Mouse (Mus musculus): Measurements from ENCODE around the gene Scrt2. TPM values are rescaled to one million over a fixed set of nuclear protein-coding genes. Genes with fewer than 3 reads are reported as not detected.

The Scrt2 gene
- total and polyA plus RNA-seq, 2 experiments from 2014 or later, result 4.4 to 18.4 TPM

- TF ChIP-seq CTCF (IDR thresholded peaks at IDR 0.05; ENCODE audit: low read depth), result no peak
- Histone ChIP-seq H3K27ac (no peak overlapping the region), H3K4me2 (ENCODE audit: low read depth, low read length) (no peak overlapping the region), H3K4me1 (ENCODE audit: insufficient read depth, low read length) (0 out of 2 replicates have a peak, but pooled peaks cover 5% of the 10 kb centered on the region), H3K9ac (replicated peaks; ENCODE audit: low read length) (no peak overlapping the region), H3K27me3 (ENCODE audit: insufficient read depth, low read length) (no peaks in the 10 kb centered on the region), H3K9me3 (ENCODE audit: low read length) (no peaks in the 10 kb centered on the region), H3K4me3 (ENCODE audit: low read length) (no peak overlapping the region), H3K36me3 (ENCODE audit: insufficient read depth, low read length) (no peaks in the 10 kb centered on the region)
- ATAC-seq, result peak; percentile 69
- DNase-seq (ENCODE audit: low spot score), result no peak
- 34% methylated on average over 11 of the region's 11 CpGs for WGBS
These were observed 12.5 kb upstream of the Scrt2 start for GRCm38 (mm10) chr2:152068660-152069433.

- Histone ChIP-seq H3K36me3 (ENCODE audit: insufficient read depth, low read length) (no peaks in the 10 kb centered on the region), H3K4me1 (ENCODE audit: insufficient read depth, low read length) (0 out of 2 replicates have a peak, but pooled peaks cover 5% of the 10 kb centered on the region), H3K4me3 (ENCODE audit: low read length) (no peak overlapping the region), H3K4me2 (ENCODE audit: low read depth, low read length) (no peak overlapping the region), H3K9ac (replicated peaks; ENCODE audit: low read length) (no peak overlapping the region), H3K27ac (no peak overlapping the region), H3K27me3 (ENCODE audit: insufficient read depth, low read length) (no peaks in the 10 kb centered on the region), H3K9me3 (ENCODE audit: low read length) (no peaks in the 10 kb centered on the region)
- TF ChIP-seq CTCF (IDR thresholded peaks at IDR 0.05; ENCODE audit: low read depth), result no peak
- WGBS, result 50% methylated on average over 9 of the region's 9 CpGs
- no peak for DNase-seq (ENCODE audit: low spot score)
- peak; percentile 28 for ATAC-seq
These were observed 11.9 kb upstream of the Scrt2 start for GRCm38 (mm10) chr2:152069434-152069786.

- TF ChIP-seq CTCF (IDR thresholded peaks at IDR 0.05; ENCODE audit: low read depth), result no peak
- Histone ChIP-seq H3K27ac (no peak overlapping the region), H3K4me2 (ENCODE audit: low read depth, low read length) (no peak overlapping the region), H3K4me1 (ENCODE audit: insufficient read depth, low read length) (0 out of 2 replicates have a peak, but pooled peaks cover 5% of the 10 kb centered on the region), H3K9me3 (ENCODE audit: low read length) (no peaks in the 10 kb centered on the region), H3K9ac (replicated peaks; ENCODE audit: low read length) (no peak overlapping the region), H3K36me3 (ENCODE audit: insufficient read depth, low read length) (no peaks in the 10 kb centered on the region), H3K4me3 (ENCODE audit: low read length) (no peak overlapping the region), H3K27me3 (ENCODE audit: insufficient read depth, low read length) (no peaks in the 10 kb centered on the region)
- ATAC-seq, result 0 out of 2 replicates have a peak, but pooled peaks have one; percentile 9
- WGBS, result 72% methylated on average over 2 of the region's 2 CpGs
- DNase-seq (ENCODE audit: low spot score), result no peak
These were observed 11.4 kb upstream of the Scrt2 start for GRCm38 (mm10) chr2:152069941-152070340.

- Histone ChIP-seq H3K9ac (replicated peaks; ENCODE audit: low read length) (no peak overlapping the region), H3K36me3 (ENCODE audit: insufficient read depth, low read length) (no peaks in the 10 kb centered on the region), H3K9me3 (ENCODE audit: low read length) (no peaks in the 10 kb centered on the region), H3K27me3 (ENCODE audit: insufficient read depth, low read length) (no peaks in the 10 kb centered on the region), H3K27ac (no peak overlapping the region), H3K4me1 (ENCODE audit: insufficient read depth, low read length) (0 out of 2 replicates have a peak, but pooled peaks cover 4% of the 10 kb centered on the region), H3K4me3 (ENCODE audit: low read length) (no peak overlapping the region), H3K4me2 (ENCODE audit: low read depth, low read length) (no peak overlapping the region)
- ATAC-seq (no peak), DNase-seq (ENCODE audit: low spot score) (no peak)
- 75% methylated on average over 2 of the region's 2 CpGs for WGBS
- no peak for TF ChIP-seq CTCF (IDR thresholded peaks at IDR 0.05; ENCODE audit: low read depth)
These were observed 6.8 kb upstream of the Scrt2 start for GRCm38 (mm10) chr2:152074521-152074920.

- H3K4me3 ChIP-seq (ENCODE audit: low read length), result no peak overlapping the region
- no peak for ATAC-seq
- no peak for TF ChIP-seq CTCF (IDR thresholded peaks at IDR 0.05; ENCODE audit: low read depth)
- H3K27me3 ChIP-seq (ENCODE audit: insufficient read depth, low read length), result no peaks in the 10 kb centered on the region
- no peak for DNase-seq (ENCODE audit: low spot score)
- no peaks in the 10 kb centered on the region for H3K9me3 ChIP-seq (ENCODE audit: low read length)
- no peak overlapping the region for H3K4me2 ChIP-seq (ENCODE audit: low read depth, low read length)
- no peak overlapping the region for H3K27ac ChIP-seq
- no peaks in the 10 kb centered on the region for H3K36me3 ChIP-seq (ENCODE audit: insufficient read depth, low read length)
- H3K9ac ChIP-seq (replicated peaks; ENCODE audit: low read length), result no peak overlapping the region
- WGBS, result 40% methylated on average over 9 of the region's 9 CpGs
- H3K4me1 ChIP-seq (ENCODE audit: insufficient read depth, low read length), result peaks cover 8% of the 10 kb centered on the region; the same call in 1 of the 2 replicates
These were observed 5.9 kb upstream of the Scrt2 start for GRCm38 (mm10) chr2:152075294-152075889.

GRCm38 (mm10) chr2:152077337-152077736 lies 4.0 kb upstream of the Scrt2 start:
- WGBS, result 74% methylated on average over 3 of the region's 3 CpGs
- no peak for DNase-seq (ENCODE audit: low spot score)
- H3K27me3 ChIP-seq (ENCODE audit: insufficient read depth, low read length), result no peaks in the 10 kb centered on the region
- H3K36me3 ChIP-seq (ENCODE audit: insufficient read depth, low read length), result no peaks in the 10 kb centered on the region
- H3K9ac ChIP-seq (replicated peaks; ENCODE audit: low read length), result no peak overlapping the region
- H3K9me3 ChIP-seq (ENCODE audit: low read length), result no peaks in the 10 kb centered on the region
- no peak for TF ChIP-seq CTCF (IDR thresholded peaks at IDR 0.05; ENCODE audit: low read depth)
- H3K4me1 ChIP-seq (ENCODE audit: insufficient read depth, low read length), result peaks cover 8% of the 10 kb centered on the region; the same call in 1 of the 2 replicates
- H3K27ac ChIP-seq, result no peak overlapping the region
- no peak for ATAC-seq
- H3K4me3 ChIP-seq (ENCODE audit: low read length), result no peak overlapping the region
- no peak overlapping the region for H3K4me2 ChIP-seq (ENCODE audit: low read depth, low read length)

All from hindbrain, postnatal 0 days (tissue).